Mouse (Mus musculus) heart, adult 18-20 months (tissue): Measurements from ENCODE around the gene Lrrtm4. TPM values are rescaled to one million over a fixed set of nuclear protein-coding genes. Genes with fewer than 3 reads are reported as not detected.

Source experiments
- DNase-seq, 2 experiments: peaks; one replicate each; pipeline ENCODE4 v3.0.0; 2021 to 2022; ENCODE audit warnings: mixed read lengths in 1 of 2
- total RNA-seq, 2 experiments: library from RNA; stranded (reverse); gene quantifications; 2 replicates each; pipeline ENCODE4 v1.2.3; 2021

The Lrrtm4 gene
- total RNA-seq, 2 experiments from 2014 or later, result not detected

- DNase-seq, result no peak
Measured at GRCm38 (mm10) chr6:80750769-80751168, 732.1 kb downstream of the Lrrtm4 start.

- no peak for DNase-seq
Measured at GRCm38 (mm10) chr6:80760641-80761204, 742.0 kb downstream of the Lrrtm4 start.

- DNase-seq, result no peak
Measured at GRCm38 (mm10) chr6:80786282-80786681, 767.6 kb downstream of the Lrrtm4 start.

GRCm38 (mm10) chr6:80823753-80824152 is 805.1 kb downstream of the Lrrtm4 start:
- DNase-seq, result no peak

GRCm38 (mm10) chr6:80839784-80840183 is 821.1 kb downstream of the Lrrtm4 start:
- no peak for DNase-seq

GRCm38 (mm10) chr6:80845294-80845693 is 826.6 kb downstream of the Lrrtm4 start:
- DNase-seq, result no peak

GRCm38 (mm10) chr6:80856910-80857543 is 838.4 kb downstream of the Lrrtm4 start:
- no peak for DNase-seq

Other genes with a start within 250 kb of the Lrrtm4 start
- not detected for gene Gm20594, start 201.0 kb upstream of the Lrrtm4 start, total RNA-seq